Mouse (Mus musculus) kidney, embryonic 15.5 days (tissue): ENCODE data around the gene Hist1h2bl. TPM values are rescaled to one million over a fixed set of nuclear protein-coding genes. Genes with fewer than 3 reads are reported as not detected.

ENCODE experiments used
- ATAC-seq: fragments of 200-750 bp; cut with Nextera tagmentation; replicated peaks from 2 replicates; pipeline ENCODE4 v1.8.0; 2017; ENCODE audit warnings: moderate TSS enrichment; ENCODE audit not compliant: low FRiP score
- H3K27ac ChIP-seq: fragments of 300-500 bp; sonication (generic); 2 replicates; pipeline ENCODE4 v1.5.1; 2015; ENCODE audit warnings: mild to moderate bottlenecking, inconsistent platforms
- H3K27me3 ChIP-seq: fragments of 300-500 bp; sonication (generic); 2 replicates; pipeline ENCODE4 v1.6.1; 2015; ENCODE audit warnings: inconsistent platforms
- H3K36me3 ChIP-seq: fragments of 300-500 bp; sonication (generic); 2 replicates; pipeline ENCODE4 v1.6.1; 2015; ENCODE audit warnings: inconsistent platforms
- H3K4me1 ChIP-seq: fragments of 300-500 bp; sonication (generic); 2 replicates; pipeline ENCODE4 v1.6.1; 2015; ENCODE audit warnings: inconsistent platforms
- H3K4me2 ChIP-seq: fragments of 300-500 bp; sonication (generic); 2 replicates; pipeline ENCODE4 v1.6.1; 2015; ENCODE audit warnings: moderate library complexity, mild to moderate bottlenecking, inconsistent platforms
- H3K4me3 ChIP-seq: fragments of 300-500 bp; sonication (generic); replicated peaks from 2 replicates; pipeline ENCODE4 v1.5.1; 2015; ENCODE audit warnings: mild to moderate bottlenecking, inconsistent platforms
- H3K9ac ChIP-seq: fragments of 300-500 bp; sonication (generic); 2 replicates; pipeline ENCODE4 v1.6.1; 2015; ENCODE audit warnings: mild to moderate bottlenecking, inconsistent platforms
- H3K9me3 ChIP-seq: fragments of 300-500 bp; sonication (generic); replicated peaks from 2 replicates; pipeline ENCODE4 v1.6.1; 2016; ENCODE audit warnings: inconsistent platforms
- WGBS: fragments of 180-500 bp; shearing (Covaris S2); methylation state at CpG from one replicate; pipeline ENCODE4 v1.1.7; 2015; ENCODE audit warnings: mixed read lengths; 5-methylcytosine and 5-hydroxymethylcytosine counted together
- microRNA-seq: library from miRNA; unstranded; fragments of <30 nt; microRNA quantifications from one replicate; pipeline ENCODE4, GENCODE M21; 2016
- polyA plus RNA-seq: library from polyadenylated mRNA; unstranded; fragments of >200 nt; fragmentation: Nextera tagmentation; extraction: Ambion mirVana; gene quantifications from 2 replicates; pipeline ENCODE4 v1.2.1, GENCODE M21; 2015

Gene Hist1h2bl
- polyA plus RNA-seq, 1 experiment from 2014 or later: 1.6 TPM

- Histone ChIP-seq H3K4me2 (no peak within 1 kb of the TSS), H3K27ac (no peak within 1 kb of the TSS), H3K9ac (no peak within 1 kb of the TSS), H3K9me3 (no peaks in the 10 kb centered on the region), H3K4me1 (no peaks in the 10 kb centered on the region), H3K36me3 (no peaks in the 10 kb centered on the region), H3K27me3 (no peaks in the 10 kb centered on the region), H3K4me3 (no peak within 1 kb of the TSS)
- no peak for ATAC-seq
- WGBS: 84% methylated on average over 2 of the region's 2 CpGs
Measured at GRCm38 (mm10) chr13:21677305-21677704, 38.6 kb downstream of the Hist1h2bl start, which contains the start of gene Olfr1360. TSS of gene Olfr1360 (minus strand) at chr13:21677405.

Small RNA genes lying within 50 kb of the gene (microRNA-seq; reads per million reads assigned to microRNA genes)
- gene Gm44357: not detected
- gene Gm44367: not detected
- not detected for gene Gm44454

Other genes with a start within 250 kb of the Hist1h2bl start
- 2.0 and 2.9 TPM in 2 replicates for gene Nkapl, start 247.6 kb downstream of the Hist1h2bl start, polyA plus RNA-seq
- 3.5 and 4.0 TPM in 2 replicates for gene Zkscan4, start 237.2 kb downstream of the Hist1h2bl start, polyA plus RNA-seq
- gene Gm10065, start 236.7 kb downstream of the Hist1h2bl start, polyA plus RNA-seq: not detected in 2 replicates
- gene AK157302, start 220.9 kb downstream of the Hist1h2bl start, polyA plus RNA-seq: 0.10 and 0.42 TPM in 2 replicates
- 5.1 and 9.2 TPM in 2 replicates for gene Gm11273, start 214.7 kb downstream of the Hist1h2bl start, polyA plus RNA-seq
- gene Zkscan8, start 185.0 kb downstream of the Hist1h2bl start, polyA plus RNA-seq: 6.4 and 6.7 TPM in 2 replicates
- gene Olfr1366, start 173.3 kb downstream of the Hist1h2bl start, polyA plus RNA-seq: 0.13 and 0.21 TPM in 2 replicates
- not detected in 2 replicates for gene Olfr1535, start 156.2 kb downstream of the Hist1h2bl start, polyA plus RNA-seq
- not detected in 2 replicates for gene Olfr1364, start 134.4 kb downstream of the Hist1h2bl start, polyA plus RNA-seq
- not detected in 2 replicates for gene Olfr1362, start 102.1 kb downstream of the Hist1h2bl start, polyA plus RNA-seq
- gene Olfr11, start 73.6 kb downstream of the Hist1h2bl start, polyA plus RNA-seq: not detected in 2 replicates
- not detected in 2 replicates for gene Olfr1361, start 52.8 kb downstream of the Hist1h2bl start, polyA plus RNA-seq
- gene Olfr1360, start 38.7 kb downstream of the Hist1h2bl start, polyA plus RNA-seq: not detected in 2 replicates
- not detected in 2 replicates for gene Olfr1359, start 18.0 kb downstream of the Hist1h2bl start, polyA plus RNA-seq
- 29.5 and 35.5 TPM in 2 replicates for gene Hist1h2ai, start 279 bp upstream of the Hist1h2bl start, polyA plus RNA-seq
- 14.2 and 15.6 TPM in 2 replicates for gene Hist1h3h, start 1.5 kb upstream of the Hist1h2bl start, polyA plus RNA-seq
- 4.6 and 5.2 TPM in 2 replicates for gene Hist1h2bm, start 5.9 kb upstream of the Hist1h2bl start, polyA plus RNA-seq
- 0.91 and 1.9 TPM in 2 replicates for gene Hist1h4j, start 18.9 kb upstream of the Hist1h2bl start, polyA plus RNA-seq
- 2.5 and 5.4 TPM in 2 replicates for gene Hist1h4k, start 34.4 kb upstream of the Hist1h2bl start, polyA plus RNA-seq
- 32.0 and 32.6 TPM in 2 replicates for gene Hist1h2ak, start 37.7 kb upstream of the Hist1h2bl start, polyA plus RNA-seq
- gene Hist1h2bn, start 38.0 kb upstream of the Hist1h2bl start, polyA plus RNA-seq: 2.2 and 6.0 TPM in 2 replicates
- gene Hist1h1b, start 64.5 kb upstream of the Hist1h2bl start, polyA plus RNA-seq: 24.0 and 28.9 TPM in 2 replicates
- 134 and 151 TPM in 2 replicates for gene Hist1h3i, start 67.2 kb upstream of the Hist1h2bl start, polyA plus RNA-seq
- gene Hist1h2an, start 71.1 kb upstream of the Hist1h2bl start, polyA plus RNA-seq: 7.2 and 7.4 TPM in 2 replicates
- gene Hist1h2bp, start 71.3 kb upstream of the Hist1h2bl start, polyA plus RNA-seq: 1.8 and 3.8 TPM in 2 replicates
- gene Hist1h2bq, start 94.1 kb upstream of the Hist1h2bl start, polyA plus RNA-seq: 19.6 and 28.7 TPM in 2 replicates
- 1.8 and 5.5 TPM in 2 replicates for gene Hist1h2ao, start 94.3 kb upstream of the Hist1h2bl start, polyA plus RNA-seq
- gene Hist1h4m, start 95.6 kb upstream of the Hist1h2bl start, polyA plus RNA-seq: not detected in 2 replicates
- 17.2 and 18.2 TPM in 2 replicates for gene Hist1h4n, start 116.1 kb upstream of the Hist1h2bl start, polyA plus RNA-seq
- 3,941 and 3,959 TPM in 2 replicates for gene Hist1h2ap, start 117.4 kb upstream of the Hist1h2bl start, polyA plus RNA-seq
- 19.7 and 28.8 TPM in 2 replicates for gene Hist1h2br, start 117.6 kb upstream of the Hist1h2bl start, polyA plus RNA-seq
- 12.1 and 12.5 TPM in 2 replicates for gene Zfp184, start 229.0 kb upstream of the Hist1h2bl start, polyA plus RNA-seq